Mouse (Mus musculus) ES-CJ7 (cell line): ENCODE measurements around the gene Bcl7c.
A peak's percentile ranks its signal among the peaks of the same experiment; 100 is the strongest.

Source experiments
- DNase-seq: peaks from one replicate; pipeline ENCODE4 v3.0.0; 2011; ENCODE audit warnings: low read depth, low spot score

The Bcl7c gene

DNA sequence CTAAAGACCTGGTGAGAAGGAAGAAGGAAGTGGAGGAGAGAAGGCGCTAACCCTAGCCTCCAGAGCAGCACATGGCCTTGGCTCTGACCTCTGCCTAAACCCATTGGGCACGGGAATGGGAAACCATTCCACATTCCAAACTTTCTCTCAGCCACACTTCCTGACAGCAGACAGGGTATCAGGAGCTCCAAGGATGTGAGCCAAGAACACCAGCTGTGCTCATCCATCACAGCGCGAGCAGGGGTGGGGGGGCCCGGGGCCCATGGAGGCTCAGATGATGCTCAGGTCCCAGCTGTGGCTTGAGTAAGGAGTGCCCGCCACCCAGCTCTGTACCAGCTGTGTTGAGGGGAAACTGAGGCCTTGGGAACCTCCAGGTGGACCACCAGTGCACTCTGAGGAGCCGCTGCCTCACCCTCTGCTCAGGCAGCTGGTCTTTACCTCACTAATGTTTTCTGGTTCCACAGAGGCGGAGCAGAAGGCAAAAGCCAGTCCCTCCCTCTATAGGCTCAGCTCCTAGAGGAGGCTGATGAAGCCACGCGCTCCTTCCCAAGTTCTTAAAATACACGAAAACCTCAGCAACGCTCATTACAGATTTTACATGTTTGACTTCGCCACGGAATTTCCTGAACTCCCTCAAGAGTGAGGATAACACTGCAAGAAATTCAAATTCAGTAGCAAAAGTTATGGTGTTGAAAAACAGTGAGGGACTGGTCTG lies 23.3 kb downstream of the Bcl7c start:
- no peak for DNase-seq

DNA sequence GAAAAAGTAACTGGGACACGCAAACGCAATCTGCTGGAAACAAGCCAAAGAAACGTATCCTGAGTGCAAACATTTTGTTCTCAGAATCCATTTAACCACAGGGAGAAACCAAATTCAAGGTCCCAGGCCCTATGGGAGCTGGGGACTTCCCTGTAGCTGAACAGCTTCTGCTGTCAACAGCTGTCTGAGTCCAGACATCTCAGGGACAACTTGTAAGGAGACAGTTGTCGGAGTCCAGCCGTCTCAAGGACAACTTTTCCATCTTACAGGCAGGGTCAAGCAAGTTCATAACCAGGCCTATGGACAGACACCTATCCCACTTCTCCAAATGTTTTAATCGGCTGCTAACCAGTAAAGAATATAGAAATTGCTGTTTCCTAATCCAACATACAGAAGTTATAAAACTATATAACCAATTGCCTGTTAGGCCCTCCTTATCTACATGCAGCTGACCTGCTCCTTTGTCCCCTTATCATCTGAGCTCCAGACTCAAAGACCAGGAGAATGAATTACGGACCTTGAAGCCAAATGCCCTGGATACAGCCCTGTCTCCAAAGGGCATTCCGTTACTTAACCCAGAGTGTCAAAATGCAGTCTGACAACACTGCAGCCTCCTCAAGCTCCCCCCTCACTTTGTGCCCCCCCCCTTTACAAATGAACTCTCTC lies 26.7 kb downstream of the Bcl7c start:
- no peak for DNase-seq

DNA sequence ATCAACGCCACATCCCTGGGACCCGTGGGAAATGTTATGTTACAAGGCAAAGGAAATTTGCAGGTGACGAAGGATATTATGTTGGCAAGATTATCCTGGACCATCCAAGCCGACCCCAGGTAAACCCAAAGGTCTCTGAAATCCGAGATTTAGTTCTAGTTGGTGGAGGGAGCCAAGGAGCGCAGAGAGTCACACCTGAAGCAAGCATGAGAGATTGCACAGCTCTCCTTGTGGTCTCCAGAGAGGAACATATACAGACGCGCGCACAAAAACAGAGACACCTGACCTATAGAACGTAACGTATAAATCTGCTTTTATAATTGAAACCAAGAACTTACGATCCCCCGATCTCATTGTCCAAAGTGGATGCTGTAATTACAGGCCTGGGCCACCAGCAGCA lies 28.2 kb downstream of the Bcl7c start:
- no peak for DNase-seq

DNA sequence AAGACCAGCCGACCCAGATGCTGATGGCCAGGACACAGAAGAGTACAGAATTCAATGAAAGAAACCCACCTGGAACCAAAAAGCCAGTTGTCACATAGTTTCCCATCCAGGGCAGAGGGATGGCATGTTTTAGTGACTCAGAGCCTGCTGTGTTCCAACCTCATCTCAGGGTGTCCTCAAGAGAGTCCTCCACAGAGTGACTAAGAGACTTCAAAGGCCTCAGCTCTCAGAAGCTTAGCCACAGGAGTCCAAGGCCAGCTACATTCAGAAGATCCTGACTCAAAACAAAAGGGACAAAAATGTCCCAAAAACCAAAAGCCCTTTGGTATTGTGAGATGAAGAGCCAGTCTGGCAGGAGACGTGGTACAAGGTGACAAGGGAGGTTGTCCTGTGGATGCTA lies 29.9 kb downstream of the Bcl7c start:
- DNase-seq: no peak

DNA sequence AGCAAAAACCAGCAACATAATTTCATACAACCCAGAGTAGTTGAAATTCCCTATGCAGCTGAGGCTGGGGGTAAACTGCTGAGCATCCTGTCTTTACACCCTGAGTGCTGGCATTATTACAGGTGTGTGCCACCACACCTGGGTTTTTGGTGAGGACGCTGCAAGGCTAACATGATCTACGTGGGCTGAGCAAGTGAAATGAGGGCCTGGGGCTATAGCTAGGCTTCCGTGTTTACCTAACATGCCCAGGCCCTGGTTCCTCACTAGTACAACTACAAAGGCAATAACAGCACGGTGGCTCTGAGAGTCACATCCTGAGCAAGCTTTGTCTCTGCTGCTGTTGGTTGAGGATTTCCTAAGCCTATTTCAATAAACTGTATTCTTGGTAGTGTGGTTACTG lies 31.1 kb downstream of the Bcl7c start:
- no peak for DNase-seq

DNA sequence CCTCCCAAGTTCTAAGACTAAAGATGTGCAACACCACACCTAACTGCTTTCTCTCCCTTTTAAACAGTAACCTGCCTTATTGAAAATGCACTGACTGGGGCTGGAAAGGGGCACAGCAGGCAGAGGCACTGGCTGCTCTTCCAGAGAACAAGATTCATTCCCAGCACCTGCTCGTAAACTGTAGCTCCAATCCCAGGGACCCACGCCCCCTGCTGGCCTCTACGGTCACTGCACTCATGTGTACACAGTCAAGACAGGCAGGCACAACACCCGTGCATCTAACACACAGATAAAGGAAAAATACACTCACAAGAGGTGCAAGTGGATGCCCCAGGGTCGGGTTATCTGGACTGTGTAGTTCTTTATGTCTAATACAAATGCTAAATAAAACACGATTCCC lies 31.7 kb downstream of the Bcl7c start:
- peak; percentile 84 for DNase-seq

DNA sequence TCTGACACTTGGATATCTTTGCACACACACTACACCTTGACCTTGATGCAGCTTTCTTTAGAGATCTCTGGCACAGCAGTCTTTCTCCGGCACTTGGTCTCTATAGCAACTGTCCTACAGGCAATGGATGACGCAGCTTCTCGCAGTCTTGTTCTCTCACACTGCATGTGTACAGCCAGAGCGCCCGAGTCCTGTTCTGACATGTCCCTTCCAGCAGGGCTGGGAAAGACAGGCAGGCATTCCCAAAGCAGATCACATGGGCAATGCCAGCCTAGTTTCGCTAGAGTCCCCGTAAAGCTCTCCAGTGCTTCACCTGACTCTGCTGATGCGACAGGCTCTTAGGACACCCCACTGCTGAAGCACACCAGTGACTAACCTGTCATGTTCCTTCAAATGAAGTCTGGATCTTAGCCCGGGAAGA lies 33.3 kb downstream of the Bcl7c start:
- peak; percentile 46 for DNase-seq

DNA sequence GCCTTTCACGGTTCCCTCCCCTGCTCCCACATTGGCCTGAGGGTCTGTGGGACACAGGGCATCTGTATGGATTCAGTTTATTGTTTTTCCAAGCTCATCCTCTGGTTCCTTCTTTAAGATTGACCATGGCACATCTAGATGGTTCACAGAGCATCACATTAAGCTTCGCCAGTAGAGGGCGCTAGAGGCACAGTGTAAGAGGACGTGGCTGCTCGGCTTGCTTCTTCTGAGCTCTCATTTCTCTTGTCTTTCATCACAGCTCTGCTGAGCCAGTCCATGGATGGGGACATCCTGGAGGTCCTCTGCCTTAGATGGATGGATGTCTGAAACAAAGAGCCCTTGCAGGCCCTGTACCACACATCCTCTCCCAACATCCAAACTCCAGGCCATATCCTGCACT lies 33.8 kb downstream of the Bcl7c start:
- peak; percentile 89 for DNase-seq

DNA sequence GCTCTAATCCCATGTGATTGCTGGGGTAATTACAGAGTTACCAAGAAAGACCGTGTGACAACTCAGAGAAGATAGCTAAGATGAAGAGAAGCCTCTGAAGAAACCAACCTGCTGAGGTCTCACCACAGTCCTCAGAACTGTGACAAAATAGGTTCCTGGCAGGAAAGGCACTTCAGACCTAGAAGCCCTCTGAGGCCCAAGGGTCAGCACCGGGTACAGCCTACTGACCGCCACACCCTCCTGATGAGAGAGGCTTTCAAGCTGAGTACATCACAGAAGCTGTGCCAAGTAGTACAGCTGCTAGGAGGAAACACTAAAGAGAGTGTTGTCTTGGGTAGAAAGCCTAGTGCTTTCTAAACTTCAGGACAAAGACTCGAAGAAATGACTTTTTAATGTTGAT lies 36.0 kb downstream of the Bcl7c start:
- DNase-seq: no peak

DNA sequence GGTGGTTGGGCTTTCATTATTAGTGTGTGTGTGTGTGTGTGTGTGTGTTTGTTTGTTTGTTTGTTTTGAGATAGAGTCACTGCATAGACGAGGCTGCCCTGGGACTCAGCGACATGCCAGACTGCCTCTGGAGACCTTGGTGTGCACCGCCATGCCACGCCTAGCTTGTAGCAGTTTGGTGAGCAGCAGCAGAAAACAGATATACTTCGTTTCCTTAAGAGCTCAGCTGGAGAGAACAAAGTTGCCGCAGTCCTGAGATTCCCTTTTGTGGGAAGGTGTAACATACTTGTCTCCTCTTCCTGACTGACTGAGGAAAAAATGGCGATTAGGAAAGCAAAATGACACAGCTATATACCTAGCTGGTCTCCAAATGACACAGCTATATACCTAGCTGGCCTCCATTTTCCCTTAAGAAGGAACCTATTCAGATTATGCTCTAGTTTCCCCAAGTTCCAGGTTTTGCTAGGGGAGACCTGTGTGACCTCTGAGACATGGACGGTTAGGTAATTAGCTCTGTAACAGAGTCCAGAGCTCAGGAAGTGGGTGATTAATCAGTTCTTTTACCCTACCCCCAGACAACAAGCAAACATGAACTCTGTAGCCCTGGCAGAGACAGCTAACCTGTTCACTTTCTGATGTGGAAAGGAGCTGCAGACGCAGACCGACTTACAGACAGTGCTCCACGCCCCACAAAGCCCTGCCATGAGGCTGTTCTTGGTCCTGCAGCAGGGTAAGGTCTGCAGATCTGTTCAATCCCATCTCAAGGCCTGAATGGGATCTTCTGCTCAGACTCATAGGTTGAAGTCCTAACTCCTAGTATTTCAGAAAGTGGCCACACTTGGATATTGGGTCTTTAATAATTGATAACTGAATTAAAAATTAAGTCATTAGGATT lies 36.6 kb downstream of the Bcl7c start:
- DNase-seq: no peak

DNA sequence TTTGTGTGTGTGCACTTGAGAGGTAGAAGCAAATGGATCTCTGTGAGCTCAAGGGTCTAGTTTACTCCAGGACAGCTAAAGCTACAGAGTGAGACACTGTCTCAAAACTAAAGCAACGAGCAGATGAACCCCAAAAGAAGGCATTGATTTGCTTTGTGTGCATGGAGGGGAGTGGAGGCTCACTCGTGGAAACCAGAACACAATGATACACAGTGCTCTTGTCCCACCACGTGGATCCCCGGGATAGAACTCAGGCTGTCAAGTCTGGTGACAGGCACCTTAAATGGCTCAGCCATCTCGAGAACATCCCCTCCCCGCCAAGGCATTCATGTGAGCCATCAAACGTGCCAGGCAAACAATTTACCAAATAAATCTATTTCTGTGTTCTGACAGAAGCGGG lies 41.6 kb downstream of the Bcl7c start:
- no peak for DNase-seq

DNA sequence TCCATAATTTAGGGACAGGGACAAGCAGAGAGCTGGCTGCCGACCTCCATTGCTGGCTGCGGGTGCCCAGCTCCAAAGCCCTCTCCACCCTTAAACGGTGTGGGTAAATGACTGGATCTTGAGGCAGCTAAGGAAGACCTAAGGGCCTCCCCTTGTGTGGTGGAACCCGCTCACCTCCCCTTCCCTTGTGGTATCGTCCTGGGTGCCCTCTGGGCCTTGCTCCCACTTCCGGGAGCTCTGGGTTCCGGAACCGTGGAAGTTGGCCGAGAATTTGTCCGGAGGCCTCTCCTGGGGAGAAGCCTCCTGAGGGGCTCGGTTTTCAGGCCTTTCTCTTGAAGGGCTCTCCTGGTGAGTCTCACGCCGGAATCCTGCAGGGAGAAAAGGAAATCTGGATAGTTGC lies 42.1 kb downstream of the Bcl7c start:
- DNase-seq: no peak

DNA sequence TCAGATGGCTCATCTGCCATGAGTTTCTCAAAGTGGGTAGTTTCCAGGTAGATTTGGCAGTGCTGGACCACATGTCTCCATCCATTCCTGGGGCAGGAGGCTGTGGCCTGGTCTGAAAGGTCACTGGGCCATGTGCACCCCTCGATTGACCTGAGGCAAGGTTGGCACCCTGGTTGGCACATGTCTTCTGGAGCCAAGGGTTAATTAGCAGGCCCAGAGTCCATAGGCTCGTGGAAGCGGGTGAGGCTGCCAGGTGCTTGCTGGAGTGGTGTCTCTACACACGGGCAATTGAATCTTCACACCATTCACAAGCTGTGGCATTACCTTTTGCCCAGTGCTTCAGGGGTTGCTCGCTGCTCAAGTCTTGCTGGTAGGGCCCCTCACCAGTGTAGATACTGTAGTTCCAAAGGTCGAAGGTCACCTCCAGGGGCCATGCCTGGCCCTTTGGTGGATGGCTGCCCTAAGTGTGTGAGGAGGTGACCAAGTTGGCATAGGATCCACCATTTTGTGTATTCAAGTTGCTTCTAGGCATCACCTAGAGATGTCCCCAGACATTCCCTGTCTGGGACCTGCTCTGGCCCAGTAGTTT lies 42.6 kb downstream of the Bcl7c start:
- no peak for DNase-seq

DNA sequence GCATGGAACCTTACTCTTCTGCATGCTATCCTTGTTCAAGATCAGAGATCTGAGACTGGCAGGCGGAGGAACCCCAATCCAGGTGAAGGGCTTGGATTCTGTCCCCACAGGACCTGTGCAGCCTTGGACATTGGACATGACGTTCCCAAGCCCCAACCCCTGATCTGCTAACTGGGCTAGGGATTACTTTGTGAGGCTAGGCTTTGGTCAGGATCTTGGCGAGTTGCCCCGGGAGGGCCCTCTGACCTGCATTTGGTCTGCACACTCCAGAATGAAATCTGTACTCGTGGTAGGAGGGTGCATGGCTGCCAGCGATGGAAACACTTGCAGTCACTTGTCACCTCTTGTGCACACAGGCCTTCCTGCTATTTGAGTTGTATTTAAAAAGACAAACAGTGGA lies 45.8 kb downstream of the Bcl7c start:
- DNase-seq: no peak

DNA sequence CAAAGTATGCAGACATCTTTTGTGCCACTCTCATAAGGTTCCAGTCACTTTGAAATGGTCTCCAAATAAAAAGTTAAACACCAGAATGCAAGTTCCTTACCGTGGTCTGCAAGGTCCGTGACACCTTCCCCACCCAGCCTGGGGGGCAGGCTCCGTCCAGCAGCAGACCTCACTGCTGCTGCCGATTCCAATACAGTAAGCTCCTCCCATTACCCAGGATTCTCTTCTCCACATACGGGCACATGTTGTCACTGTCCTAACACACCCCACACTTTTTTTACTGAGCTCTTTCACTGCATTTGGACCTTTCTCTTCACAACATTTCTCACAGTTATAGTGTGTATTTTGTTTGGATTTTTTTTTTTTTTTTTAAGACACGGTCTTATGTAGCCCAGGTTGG lies 46.9 kb downstream of the Bcl7c start:
- DNase-seq: peak; percentile 62

DNA sequence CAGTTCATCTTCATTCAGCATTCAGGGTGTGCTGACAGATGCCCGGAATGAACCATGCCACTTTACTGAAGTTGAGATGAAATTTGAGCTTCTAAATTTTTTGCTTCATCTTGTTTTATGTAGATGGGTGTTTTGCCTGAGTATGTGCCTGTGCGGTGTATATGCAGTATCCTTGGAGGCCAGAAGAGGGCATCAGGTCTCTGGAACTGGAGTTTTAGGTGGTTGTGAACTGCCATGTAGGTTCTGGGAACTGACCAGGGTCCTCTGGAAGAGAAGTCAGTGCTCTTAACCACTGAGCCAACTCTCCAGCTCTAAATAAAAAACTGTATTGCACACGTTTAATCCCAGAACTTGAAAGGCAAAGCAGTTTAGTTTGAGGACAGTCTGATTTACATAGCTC lies 47.9 kb downstream of the Bcl7c start:
- peak; percentile 76 for DNase-seq

DNA sequence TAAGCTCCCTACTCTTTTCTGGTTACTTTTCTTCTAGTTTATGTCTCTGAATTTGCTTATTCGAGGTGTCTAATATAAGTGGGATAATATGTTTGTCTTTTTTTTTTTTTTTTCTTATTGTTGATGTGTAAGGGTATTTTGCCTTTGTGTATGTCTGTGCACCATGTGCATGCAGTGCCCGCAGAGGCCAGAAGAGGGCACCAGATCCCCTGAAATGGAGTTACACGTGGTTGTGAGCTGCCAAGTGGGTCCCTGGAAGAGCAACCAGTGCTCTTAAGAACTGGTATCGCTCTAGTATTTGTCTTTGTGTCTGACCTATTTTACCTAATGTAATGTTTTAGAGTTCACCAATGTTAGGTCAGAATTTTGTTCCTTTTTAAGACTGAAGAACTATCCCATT lies 51.8 kb downstream of the Bcl7c start:
- peak; percentile 89 for DNase-seq

DNA sequence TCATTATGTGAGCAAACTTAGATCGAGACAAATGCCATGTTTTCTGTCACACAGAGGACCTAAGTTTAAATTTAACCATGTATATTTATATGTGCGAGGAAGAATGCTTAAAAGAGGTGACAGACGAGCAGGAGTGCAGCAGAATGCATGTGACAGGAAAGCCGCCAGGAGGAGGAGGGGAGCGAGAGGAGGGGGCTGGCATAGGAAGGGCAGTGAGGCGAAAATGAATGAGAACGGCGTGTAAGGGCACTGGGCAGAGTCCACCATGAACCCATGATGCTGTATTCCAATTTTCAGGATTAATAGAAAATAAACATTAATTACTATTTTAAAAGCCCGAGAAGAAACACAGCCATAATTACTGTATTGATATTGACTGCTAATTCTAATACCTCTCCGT lies 54.4 kb downstream of the Bcl7c start:
- no peak for DNase-seq

DNA sequence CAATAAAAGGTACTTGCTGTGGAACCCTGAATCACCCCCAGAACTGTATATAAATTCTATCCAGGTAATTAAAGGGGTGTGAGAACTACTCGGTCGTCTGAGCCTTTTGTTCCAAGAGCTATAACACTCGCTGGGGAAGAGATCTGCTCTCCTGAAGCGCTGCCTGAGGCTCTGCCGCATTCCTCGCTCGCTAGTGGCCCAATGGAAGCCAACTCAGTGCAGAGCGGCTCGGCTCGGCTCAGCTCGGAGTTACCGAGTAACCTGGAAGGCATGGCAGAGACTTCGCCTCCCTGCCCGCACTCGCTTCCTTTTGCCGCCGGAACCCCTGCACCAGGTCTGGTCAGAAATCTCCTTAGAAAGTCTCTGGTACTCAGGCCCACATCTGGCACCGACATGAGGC lies 56.7 kb downstream of the Bcl7c start:
- DNase-seq: peak; percentile 52

DNA sequence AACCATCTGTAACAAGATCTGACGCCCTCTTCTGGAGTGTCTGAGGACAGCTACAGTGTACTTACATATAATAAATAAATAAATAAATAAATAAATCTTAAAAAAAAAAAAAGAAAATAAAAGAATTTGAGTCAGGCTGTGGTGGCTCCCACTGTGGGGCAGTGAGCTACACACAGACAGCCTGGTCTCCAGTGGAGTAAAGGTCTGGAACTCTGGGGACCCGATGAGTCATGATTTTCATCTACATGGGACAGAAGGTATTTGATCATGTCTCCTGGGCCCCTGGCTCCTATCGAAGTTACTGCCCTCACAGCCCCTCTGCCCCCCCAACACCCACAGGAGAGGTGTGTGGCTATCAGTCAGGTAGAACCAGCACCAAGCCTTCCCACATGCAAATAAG lies 57.1 kb downstream of the Bcl7c start:
- DNase-seq: no peak

DNA sequence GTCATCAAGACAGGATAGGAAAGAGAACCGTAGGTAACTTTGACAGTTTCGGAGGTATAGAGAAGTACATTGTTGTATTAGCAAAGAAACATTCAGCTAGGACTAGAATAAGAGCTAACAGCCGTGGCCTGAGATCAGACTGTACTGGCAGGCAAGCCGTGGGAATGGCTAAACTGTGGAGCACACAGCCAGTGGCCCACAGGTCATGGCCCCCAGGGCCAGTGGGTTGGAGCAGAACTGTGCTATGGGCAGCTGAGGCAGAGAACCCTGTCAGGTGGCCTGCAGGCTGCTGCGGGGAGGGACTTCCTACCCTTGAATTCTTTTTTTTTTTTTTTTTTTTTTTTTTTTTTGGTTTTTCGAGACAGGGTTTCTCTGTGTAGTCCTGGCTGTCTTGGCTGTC lies 59.5 kb downstream of the Bcl7c start:
- DNase-seq: no peak

DNA sequence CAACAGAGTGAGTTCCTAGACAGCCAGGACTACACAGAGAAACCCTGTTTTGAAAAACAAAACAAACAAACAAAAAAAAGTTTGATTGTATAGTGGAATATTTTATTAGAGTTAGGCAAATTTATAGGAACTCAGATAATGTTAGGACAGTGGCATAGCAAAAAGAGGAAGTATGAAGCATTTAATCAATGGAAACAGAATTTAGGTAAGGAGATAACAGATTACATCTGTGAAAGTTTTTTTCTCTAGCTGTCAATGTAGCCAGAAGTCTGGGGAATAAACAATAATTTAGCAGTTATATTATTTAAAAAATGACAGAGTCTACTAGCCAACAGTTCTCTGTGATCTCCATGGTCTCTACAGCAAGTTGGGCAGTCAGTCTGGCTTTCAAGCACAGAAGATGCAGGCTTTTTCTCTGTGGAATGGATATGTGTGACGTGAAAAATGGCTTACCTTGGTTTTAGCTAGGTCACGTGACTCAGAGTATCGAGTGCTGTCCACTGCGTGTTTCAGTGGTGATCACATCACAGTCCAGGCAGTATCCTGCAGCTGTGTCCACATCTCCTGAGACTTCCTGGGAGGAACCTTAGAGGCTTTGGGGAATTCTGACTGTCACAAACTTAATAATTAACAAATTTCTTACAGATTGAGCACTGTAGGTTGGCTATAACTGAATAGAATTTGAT lies 60.1 kb downstream of the Bcl7c start:
- no peak for DNase-seq
